Mouse (Mus musculus): ENCODE measurements around the gene Sh3pxd2b. TPM values are rescaled to one million over a fixed set of nuclear protein-coding genes. Genes with fewer than 3 reads are reported as not detected.
A peak's percentile ranks its signal among the peaks of the same experiment; 100 is the strongest.
"Not testable (repeated sequence)": the region's sequence is repeated elsewhere in the genome, so short reads cannot be mapped to it uniquely, and the experiment has no call there.

Sh3pxd2b gene
- total RNA-seq (2021) = 10 to 100 TPM; 15.1 to 16.8 TPM
- long read RNA-seq, experiment 1, partial matches to known transcripts = 0 of 7 reads
- long read RNA-seq, experiment 1, other reads (novel, unspliced or antisense) = 7 of 7 reads
- long read RNA-seq, experiment 2, full-length matches to known transcripts = 3 of 5 reads
- long read RNA-seq, experiment 2, partial matches to known transcripts = 0 of 5 reads
- long read RNA-seq, experiment 2, other reads (novel, unspliced or antisense) = 2 of 5 reads

DNA sequence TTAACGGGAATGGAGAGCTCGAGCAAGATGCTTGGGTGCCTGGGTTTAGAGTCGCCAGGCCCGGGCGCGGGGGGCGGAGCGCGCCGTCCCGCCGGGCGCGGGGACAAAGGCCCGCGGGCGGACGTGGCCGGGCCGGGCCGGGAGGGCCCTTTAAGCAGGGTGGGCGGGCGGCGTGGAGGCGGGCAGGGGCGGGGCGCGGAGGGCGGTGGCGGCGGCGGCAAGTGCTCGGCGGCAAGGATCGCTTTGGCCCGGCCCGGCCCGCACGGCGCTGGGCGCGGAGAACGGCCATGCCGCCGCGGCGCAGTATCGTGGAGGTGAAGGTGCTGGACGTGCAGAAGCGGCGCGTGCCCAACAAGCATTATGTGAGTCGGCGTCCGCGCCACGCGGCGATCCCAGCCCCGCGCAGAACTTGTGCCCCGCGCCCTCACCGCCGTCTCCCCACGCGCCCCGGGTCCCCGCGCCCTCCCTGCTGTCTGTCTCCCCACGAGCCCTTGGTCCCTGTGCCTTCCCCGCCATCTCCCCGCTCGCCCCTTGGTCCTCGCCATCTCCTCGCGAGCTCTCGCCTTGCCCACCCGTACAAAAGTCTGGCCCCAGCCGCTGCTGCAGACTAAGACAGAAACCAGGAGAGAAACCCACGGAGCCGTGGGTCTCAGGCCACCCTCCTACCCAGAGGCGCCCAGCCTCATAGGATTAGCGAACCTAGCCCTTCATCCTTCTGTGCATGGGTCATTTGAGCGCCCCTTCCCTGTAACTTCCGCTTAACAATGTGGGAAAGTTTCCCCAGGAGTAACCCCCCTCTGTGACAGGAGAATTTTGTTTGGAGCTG, at the start of gene Sh3pxd2b:
Sh3pxd2b (plus strand) TSS at position 214 of the 826 bp plus-strand sequence.
- intact Hi-C loops (cut with DNase I; ENCODE audit: low total_unique reads) = loop anchor here (5.0 to 10.0 kb wide), 2 partner anchors 49 to 97 kb away; no protein-coding TSS in a partner anchor
- DNase-seq = peak; percentile 83

DNA sequence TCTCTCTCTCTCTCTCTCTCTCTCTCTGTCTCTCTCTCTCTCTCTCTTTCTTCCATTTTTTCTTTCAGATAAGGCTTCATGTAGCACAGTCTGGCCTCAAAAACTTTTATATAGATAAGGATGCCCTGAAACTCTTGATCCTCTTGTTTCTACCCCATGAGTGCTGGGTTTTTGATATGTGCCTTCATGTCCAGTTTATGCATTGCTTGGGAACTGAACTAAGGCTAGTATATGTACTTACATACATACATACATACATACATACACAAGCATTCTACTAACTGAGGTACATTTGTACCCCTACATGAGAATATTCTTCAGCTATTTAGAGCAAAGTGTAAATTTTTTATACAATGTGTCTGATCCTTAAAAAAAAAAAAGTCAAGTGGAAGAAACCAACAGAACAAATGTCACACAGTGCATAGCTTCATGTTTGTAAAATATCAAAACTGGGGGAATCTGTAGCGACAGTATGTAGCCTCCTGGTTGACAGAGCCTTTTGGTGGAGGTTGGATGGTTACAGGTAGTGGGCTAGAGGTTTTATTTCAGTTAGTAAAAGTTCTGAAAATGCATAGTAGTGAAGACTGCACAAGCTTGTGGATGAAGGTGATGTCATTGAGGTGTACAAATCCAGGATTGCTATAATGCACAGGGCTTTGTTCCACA, 49.6 kb upstream of the Sh3pxd2b start:
- intact Hi-C loops (cut with DNase I; ENCODE audit: low total_unique reads) = no loop called here
- DNase-seq = no peak

DNA sequence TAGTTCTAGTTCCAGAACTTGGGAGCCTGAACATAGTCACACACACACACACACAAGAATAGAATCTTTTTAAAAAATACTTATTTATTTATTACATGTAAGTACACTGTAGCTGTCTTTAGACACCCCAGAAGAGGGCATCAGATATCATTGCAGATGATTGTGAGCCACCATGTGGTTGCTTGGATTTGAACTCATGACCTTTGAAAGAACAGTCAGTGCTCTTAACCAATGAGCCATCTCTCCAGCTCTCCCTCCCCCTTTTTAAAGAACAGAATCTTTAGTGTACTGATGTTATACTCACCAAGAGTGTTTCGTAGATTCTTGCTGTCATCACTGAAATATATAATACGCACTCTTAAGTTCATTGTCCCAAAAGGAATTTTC, 49.1 kb upstream of the Sh3pxd2b start:
- intact Hi-C loops (cut with DNase I; ENCODE audit: low total_unique reads) = no loop called here
- DNase-seq = no peak

DNA sequence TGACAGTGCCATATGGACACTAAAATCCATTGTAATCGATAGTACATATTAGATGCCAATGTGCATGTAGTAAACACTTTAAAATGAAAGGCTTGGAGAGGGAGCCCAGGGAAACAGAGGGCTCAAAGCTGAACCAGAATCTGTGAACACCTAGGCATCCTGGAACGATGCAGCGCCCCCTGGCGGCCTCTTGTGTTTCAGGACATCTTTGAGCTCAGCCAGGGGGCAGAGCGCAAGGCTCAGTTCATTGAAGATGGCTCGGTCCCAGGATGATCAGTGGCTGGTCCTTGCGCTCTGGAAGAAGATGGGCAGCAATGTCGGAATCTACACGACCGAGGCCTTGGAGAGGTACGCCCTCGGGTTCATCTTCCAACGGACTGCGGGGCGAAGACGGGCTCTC, 47.8 kb upstream of the Sh3pxd2b start, which contains the start of gene Hbq1a:
Hbq1a (plus strand) TSS at position 205 of the 400 bp plus-strand sequence.
- peak; percentile 47 for DNase-seq
- intact Hi-C loops (cut with DNase I; ENCODE audit: low total_unique reads) = not testable (repeated sequence)

DNA sequence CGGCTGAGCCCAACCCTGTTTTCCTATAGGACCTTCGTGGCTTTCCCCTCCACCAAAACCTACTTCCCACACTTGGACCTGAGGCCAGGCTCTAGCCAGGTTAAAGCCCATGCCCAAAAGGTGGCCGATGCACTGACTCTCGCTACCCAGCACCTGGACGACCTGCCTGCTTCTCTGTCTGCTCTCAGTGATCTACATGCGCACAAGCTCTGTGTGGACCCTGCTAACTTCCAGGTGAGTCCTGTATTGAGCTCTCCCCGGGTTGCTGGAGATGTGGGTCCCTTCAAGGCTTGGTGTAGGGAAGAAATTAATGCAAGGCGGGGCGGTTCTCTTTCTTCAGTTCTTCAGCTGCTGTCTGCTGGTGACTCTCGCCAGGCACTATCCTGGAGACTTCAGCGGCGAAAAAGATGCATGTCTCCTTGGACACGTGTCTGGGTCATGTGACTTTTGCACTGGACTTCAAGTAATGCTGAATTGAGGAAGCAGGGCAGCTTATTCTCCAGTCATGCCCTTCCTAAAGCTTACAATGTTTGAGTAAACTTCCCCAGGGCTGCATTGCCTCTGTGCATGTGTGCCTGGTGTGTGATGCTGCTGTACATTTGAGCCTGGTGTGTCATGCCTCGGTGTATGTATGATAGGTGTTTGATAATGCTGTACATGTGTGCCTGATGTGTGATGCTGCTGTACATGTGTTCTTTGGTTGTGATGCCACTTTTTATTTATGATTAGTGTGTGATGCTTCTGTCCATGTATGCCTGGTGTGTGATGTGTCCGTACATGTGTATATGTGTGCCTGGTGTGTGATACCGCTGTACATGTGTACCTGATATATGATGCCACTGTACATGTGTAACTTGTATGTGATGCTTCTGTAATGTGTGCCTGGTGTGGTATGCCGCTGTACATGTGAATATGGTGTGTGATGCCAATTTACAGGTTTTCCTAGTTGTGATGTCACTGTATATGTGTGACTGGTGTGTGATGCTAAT, 47.0 kb upstream of the Sh3pxd2b start:
- intact Hi-C loops (cut with DNase I; ENCODE audit: low total_unique reads) = no loop called here
- no peak for DNase-seq

DNA sequence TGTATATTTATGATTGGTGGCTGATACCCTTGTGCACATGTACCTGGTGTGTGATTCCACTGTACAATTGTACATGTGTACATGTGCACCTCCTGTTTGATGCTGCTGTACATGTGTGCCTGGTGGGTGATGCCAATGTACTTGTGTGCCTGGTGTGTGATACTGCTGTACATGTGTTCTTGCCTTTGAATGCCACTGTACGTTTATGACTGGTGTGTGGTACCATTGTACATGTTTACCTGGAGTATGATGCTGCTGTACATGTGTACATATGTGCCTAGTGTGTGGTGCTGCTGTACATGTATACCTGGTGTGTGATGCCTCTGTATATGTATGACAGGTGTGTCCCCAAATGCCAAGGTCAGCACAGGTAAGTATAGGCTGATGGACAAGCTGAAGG, 46.1 kb upstream of the Sh3pxd2b start:
- intact Hi-C loops (cut with DNase I; ENCODE audit: low total_unique reads) = no loop called here
- DNase-seq = no peak

DNA sequence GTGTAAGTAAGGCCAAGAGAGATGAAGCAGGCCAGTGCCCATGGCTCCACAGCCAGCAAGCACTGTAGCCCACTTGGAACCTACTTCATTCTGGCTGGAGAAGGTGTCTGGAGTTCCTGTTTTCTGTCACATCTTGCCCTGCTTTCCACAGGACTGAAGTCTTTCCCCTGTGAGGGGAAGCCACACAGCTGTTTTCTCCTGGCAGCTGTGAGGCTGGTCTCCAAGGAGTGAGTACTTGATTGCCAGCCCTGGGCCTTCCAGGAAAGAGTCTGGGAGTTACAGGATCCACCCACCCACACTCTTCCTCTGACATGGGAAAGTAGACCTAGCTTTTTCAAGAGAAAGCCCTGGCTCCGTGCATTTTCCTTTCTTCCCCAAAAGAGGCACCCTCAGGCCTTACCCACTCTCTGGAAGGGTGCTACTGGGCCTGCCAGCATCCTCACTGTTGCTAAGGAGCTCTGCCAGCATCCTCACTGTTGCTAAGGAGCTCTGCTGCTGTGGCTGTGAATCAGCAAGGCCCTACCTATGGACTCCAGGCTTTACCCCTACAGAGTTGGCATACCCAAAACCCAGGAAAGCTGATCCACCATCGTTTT, 44.7 kb upstream of the Sh3pxd2b start:
- no peak for DNase-seq
- intact Hi-C loops (cut with DNase I; ENCODE audit: low total_unique reads) = no loop called here

DNA sequence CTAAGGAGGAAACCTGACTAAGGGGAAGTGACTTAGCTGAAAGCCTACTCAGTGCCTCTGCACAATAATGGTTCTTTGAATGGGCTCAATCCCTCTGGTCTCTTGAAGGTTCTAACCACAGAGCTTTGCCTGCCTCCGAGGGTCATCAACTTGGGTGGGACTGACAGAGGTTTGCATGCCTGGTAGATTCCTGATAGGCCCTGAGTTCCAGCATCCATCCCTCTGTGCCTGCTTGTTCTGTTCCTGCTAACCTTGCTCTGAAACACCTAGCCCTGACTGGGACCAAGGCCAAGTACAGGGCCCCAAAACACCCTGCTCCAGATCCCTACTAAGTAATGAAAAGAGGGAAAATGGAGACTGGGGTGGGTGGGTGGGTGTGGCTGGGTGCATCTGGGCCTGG, 44.2 kb upstream of the Sh3pxd2b start:
- intact Hi-C loops (cut with DNase I; ENCODE audit: low total_unique reads) = no loop called here
- DNase-seq = no peak

DNA sequence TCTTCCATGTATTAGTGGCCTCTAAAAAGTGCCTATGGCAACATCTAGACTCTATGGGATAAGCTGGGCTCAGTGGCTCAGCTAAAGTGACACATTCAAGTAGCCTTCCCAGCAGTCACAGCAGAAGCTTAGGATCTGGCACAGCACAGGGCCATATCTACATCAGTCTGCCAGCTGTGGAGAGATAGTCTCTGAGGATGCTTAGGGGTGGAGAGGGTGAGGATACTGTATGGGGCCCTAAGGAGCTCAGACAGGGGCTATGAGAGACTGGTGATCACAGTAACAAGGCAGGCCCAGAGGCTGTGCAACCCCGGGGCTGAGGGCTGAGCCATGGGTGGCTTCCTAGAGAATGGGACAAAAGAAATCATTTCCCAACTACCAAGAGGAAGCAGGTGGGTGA, 40.6 kb upstream of the Sh3pxd2b start:
- intact Hi-C loops (cut with DNase I; ENCODE audit: low total_unique reads) = no loop called here
- DNase-seq = no peak

DNA sequence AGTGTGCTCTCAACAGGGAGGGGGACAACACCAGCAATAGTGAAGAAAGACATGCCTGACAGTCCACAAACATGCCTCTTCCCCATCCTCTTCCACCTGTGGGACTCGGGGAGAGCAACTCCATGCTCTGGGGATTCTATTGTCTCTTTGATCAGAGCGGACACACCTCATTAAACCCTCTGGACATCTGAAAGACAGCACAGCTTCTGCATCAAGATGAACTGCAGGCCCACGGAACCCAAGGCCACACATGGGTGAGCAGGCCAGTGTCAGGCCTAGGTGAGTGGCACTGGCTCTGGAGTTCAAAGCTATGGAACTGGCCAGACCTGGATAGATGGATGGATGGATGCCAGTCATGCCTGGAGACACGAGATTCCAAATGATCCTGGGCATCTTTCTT, 38.2 kb upstream of the Sh3pxd2b start:
- intact Hi-C loops (cut with DNase I; ENCODE audit: low total_unique reads) = no loop called here

DNA sequence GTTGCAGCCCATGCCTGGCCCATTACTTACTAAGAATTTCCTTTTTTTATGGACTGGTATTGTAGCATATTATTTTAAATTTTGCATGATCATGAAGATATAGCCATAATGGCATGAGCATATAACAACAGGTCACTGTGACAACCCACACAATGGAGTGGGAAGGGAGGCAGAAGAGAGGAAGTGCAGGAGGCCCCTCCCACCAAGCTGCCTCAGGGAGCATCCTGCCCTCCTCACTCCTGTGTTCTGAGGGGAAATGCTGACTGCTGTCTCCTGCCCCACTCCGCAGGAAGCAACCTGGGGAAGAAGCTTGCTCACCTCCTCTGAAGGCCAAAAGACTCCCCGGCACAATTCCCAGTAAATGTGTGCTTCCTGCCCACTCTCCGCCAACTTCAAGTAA, 37.7 kb upstream of the Sh3pxd2b start:
- intact Hi-C loops (cut with DNase I; ENCODE audit: low total_unique reads) = no loop called here
- no peak for DNase-seq

More for the DNA sequence above, 38.2 kb upstream of the Sh3pxd2b start:
- no peak for DNase-seq

DNA sequence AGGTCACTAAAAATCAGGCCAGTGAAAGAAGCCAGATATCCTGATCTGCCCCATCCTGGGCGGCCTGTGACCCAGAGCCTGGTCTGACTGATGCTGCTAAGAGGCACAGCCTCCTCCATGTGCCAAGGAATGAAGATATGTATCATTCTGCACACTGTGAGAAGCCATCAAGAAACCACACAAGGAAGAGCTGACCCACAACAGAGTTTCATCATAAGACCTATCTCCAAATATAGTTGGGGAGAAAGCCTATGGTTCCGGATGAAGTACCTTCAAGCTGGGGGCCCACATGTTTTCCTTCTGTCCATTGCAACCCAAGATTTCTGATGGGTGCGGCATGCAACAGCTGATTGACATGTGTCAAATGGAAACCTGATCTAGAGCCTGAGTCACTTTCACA, 31.6 kb upstream of the Sh3pxd2b start:
- intact Hi-C loops (cut with DNase I; ENCODE audit: low total_unique reads) = no loop called here
- DNase-seq = no peak

DNA sequence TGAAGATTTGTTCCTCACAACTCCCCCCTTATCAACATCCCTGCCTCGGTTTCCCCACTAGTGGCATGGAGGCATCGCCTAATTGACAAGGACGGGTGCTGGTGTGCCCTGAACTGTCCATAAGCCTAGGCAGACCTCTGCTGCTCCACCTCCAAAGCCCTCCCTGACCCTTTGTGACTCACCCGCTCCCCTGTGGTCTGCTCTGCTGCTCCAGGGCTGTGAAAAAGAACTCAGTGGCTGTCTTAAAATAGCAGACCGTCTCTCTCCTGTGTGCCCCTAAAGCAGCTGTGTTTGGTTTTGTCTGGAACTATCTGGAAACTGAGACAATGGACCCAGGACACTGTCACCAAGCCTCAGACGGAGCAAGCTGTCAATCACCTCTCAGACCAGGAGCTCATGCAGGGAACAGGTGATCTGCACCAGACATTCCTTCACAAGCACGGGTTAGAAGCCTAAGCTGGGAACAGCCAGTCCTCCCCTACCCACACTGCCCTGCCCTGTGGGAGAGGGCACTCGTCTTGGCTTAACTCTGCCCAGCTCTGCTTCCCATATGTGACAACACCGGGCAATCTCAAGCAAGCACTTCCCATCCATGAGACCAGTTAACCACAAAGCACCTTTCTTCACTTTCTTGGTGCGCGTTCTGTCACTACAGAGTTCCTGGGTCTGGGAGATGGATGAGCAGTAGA, 27.0 kb upstream of the Sh3pxd2b start:
- no peak for DNase-seq
- intact Hi-C loops (cut with DNase I; ENCODE audit: low total_unique reads) = loop anchor here (5.0 kb wide), 2 partner anchors 33 to 138 kb away; partner anchors contain the start of gene Hbq1b

DNA sequence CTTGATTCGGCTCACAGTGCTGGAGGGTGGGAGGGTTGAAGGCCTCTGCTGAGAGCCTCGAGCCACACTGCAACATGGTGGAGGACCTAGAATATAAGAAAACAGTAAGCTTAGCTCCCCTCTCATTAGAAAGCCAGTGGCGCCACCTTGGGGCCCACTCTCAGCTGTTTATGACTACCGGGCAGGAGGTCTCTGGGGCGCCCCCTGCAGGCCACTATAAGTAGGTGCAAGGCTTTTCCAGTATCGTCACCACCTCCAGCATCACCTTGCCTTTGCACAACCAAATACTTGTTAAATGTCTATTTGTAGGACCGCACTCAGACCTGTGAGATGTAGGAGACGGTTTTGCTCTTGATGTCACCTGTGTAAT, 26.4 kb upstream of the Sh3pxd2b start:
- intact Hi-C loops (cut with DNase I; ENCODE audit: low total_unique reads) = loop anchor here (5.0 kb wide), 2 partner anchors 34 to 139 kb away; partner anchors contain the start of gene Hbq1b

DNA sequence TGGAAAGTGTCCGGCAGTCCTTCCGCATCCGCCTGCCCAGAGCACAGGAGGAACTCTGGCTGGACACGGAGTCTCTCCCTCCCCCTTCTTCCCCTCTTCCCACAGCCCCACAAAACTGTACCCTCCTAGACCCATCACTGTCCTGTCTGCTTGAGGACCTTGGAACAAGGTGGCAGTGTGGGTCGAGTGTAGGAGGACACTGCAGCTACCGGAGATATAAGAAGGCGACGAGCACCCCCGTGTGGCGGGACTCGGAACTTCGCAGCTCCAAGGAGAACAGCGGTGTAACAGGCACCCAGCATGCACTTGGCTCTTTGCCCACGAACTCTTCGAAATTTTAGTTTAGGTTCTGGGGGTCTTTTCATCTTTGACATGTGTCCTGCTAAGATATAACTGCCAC, 23.0 kb upstream of the Sh3pxd2b start:
- peak; percentile 86 for DNase-seq
- intact Hi-C loops (cut with DNase I; ENCODE audit: low total_unique reads) = loop anchor here (5.0 kb wide), 2 partner anchors 37 to 142 kb away; partner anchors contain the start of gene Hbq1b

More for the DNA sequence above, 26.4 kb upstream of the Sh3pxd2b start:
- peak; percentile 81 for DNase-seq

DNA sequence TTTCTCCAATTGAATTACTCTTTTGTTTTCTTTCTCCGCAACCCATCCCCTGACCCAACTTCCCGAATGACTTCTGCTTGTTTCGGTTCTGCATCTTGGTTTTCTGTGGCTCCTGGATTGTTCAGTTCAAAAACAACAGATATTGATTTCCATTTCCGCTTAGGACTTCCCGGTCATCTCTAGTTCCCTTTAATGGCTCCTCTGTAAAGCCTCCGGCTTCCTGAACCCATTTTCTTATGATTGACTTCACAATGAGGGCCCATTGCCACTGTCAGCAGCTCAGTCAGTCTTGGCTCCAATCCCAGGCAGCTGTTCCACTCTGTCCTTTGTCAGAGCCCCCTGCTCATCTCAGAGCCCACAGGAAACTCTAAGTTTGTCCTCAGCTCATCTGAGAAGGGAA, 16.5 kb upstream of the Sh3pxd2b start:
- peak; percentile 47 for DNase-seq
- intact Hi-C loops (cut with DNase I; ENCODE audit: low total_unique reads) = loop anchor here (10.0 kb wide), 1 partner anchor 264 kb away; no protein-coding TSS in a partner anchor

DNA sequence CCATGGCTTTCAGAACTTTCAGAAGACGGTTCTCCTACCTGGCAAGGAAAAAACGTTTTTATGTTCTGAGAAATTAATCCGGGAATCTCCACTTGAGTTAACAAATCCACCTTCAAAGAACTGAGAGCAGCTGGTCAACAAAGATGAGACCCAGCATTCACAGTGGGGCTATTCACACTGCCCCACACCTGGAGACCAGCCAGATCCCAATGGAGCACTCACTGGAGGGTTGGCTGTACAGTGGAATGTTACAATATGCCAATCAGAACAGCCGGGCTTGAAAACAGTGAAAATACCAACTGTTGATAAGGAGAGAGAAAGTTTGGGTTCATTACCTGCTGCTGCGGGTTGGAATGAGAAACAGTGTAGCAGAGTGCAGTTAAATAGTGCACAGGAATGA, 15.8 kb upstream of the Sh3pxd2b start:
- intact Hi-C loops (cut with DNase I; ENCODE audit: low total_unique reads) = loop anchor here (10.0 kb wide), 1 partner anchor 263 kb away; no protein-coding TSS in a partner anchor
- DNase-seq = no peak

DNA sequence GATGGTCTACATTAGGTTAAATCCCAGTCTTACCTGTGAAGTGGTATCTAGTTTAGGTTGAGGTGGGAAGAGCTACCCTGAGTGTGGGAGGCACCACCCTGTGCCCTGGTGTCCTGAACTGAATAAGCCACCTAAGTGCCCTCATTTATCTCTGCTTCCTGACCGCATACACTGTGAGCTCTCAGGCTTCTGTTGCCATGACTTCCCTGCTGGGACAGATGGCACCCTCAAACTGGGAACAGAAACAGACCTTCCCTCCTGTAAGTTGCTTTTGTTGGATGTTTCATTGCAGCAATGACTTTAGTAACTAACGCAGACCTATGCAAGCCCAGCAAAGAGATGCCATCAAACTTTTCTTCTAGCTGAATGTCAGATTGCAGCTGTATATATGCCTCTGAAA, 14.4 kb upstream of the Sh3pxd2b start:
- intact Hi-C loops (cut with DNase I; ENCODE audit: low total_unique reads) = loop anchor here (10.0 kb wide), 1 partner anchor 262 kb away; no protein-coding TSS in a partner anchor

More for the DNA sequence above, 14.4 kb upstream of the Sh3pxd2b start:
- DNase-seq = no peak

All from gastrocnemius, postnatal 14 days (tissue).